Mouse (Mus musculus): ENCODE data around the gene Smpd3.
A peak's percentile ranks its signal among the peaks of the same experiment; 100 is the strongest.
"Not testable (repeated sequence)": the region's sequence is repeated elsewhere in the genome, so short reads cannot be mapped to it uniquely, and the experiment has no call there.

The Smpd3 gene

GRCm38 (mm10) chr8:106326624-106327023, 11.2 kb downstream of the Smpd3 start:
- no peak for DNase-seq (ENCODE audit: low spot score)

GRCm38 (mm10) chr8:106321434-106321833, 16.4 kb downstream of the Smpd3 start:
- DNase-seq (ENCODE audit: low spot score) = no peak

GRCm38 (mm10) chr8:106320002-106320401, 17.8 kb downstream of the Smpd3 start:
- peak; percentile 48 for DNase-seq (ENCODE audit: low spot score)

GRCm38 (mm10) chr8:106317091-106317490, 20.7 kb downstream of the Smpd3 start:
- no peak for DNase-seq (ENCODE audit: low spot score)

GRCm38 (mm10) chr8:106316506-106316905, 21.3 kb downstream of the Smpd3 start:
- no peak for DNase-seq (ENCODE audit: low spot score)

GRCm38 (mm10) chr8:106315402-106316187, 22.2 kb downstream of the Smpd3 start:
- no peak for DNase-seq (ENCODE audit: low spot score)

- no peak for DNase-seq (ENCODE audit: low spot score)
Observed at GRCm38 (mm10) chr8:106313799-106314198, 24.0 kb downstream of the Smpd3 start.

GRCm38 (mm10) chr8:106313120-106313737, 24.6 kb downstream of the Smpd3 start:
- DNase-seq (ENCODE audit: low spot score) = no peak

- no peak for DNase-seq (ENCODE audit: low spot score)
Observed at GRCm38 (mm10) chr8:106311967-106312366, 25.8 kb downstream of the Smpd3 start.

GRCm38 (mm10) chr8:106310026-106310652, 27.6 kb downstream of the Smpd3 start:
- no peak for DNase-seq (ENCODE audit: low spot score)

- not testable (repeated sequence) for DNase-seq (ENCODE audit: low spot score)
Observed at GRCm38 (mm10) chr8:106308082-106308786, 29.6 kb downstream of the Smpd3 start.

GRCm38 (mm10) chr8:106307586-106307985, 30.2 kb downstream of the Smpd3 start:
- no peak for DNase-seq (ENCODE audit: low spot score)

GRCm38 (mm10) chr8:106306711-106307248, 31.0 kb downstream of the Smpd3 start:
- DNase-seq (ENCODE audit: low spot score) = peak; percentile 40

- no peak for DNase-seq (ENCODE audit: low spot score)
Observed at GRCm38 (mm10) chr8:106306076-106306475, 31.7 kb downstream of the Smpd3 start.

GRCm38 (mm10) chr8:106305301-106305700, 32.5 kb downstream of the Smpd3 start:
- no peak for DNase-seq (ENCODE audit: low spot score)

- DNase-seq (ENCODE audit: low spot score) = no peak
Observed at GRCm38 (mm10) chr8:106304321-106304720, 33.5 kb downstream of the Smpd3 start.

- DNase-seq (ENCODE audit: low spot score) = peak; percentile 53
Observed at GRCm38 (mm10) chr8:106300739-106301715, 36.8 kb downstream of the Smpd3 start.

- DNase-seq (ENCODE audit: low spot score) = no peak
Observed at GRCm38 (mm10) chr8:106299686-106300085, 38.1 kb downstream of the Smpd3 start.

- DNase-seq (ENCODE audit: low spot score) = no peak
Observed at GRCm38 (mm10) chr8:106298846-106299245, 38.9 kb downstream of the Smpd3 start.

- no peak for DNase-seq (ENCODE audit: low spot score)
Observed at GRCm38 (mm10) chr8:106298261-106298660, 39.5 kb downstream of the Smpd3 start.

Data from retina, embryonic 14.5 days (tissue).